Mouse (Mus musculus) layer of hippocampus, adult 8-10 months (tissue): ENCODE data around the gene Hormad2. TPM values are rescaled to one million over a fixed set of nuclear protein-coding genes. Genes with fewer than 3 reads are reported as not detected.

ENCODE experiments used
- DNase-seq, 2 experiments: peaks; one replicate each; pipeline ENCODE4 v3.0.0; 2022; ENCODE audit warnings: low spot score in 2 of 2
- total RNA-seq, 4 experiments: library from RNA; stranded (reverse); gene quantifications; 2 replicates each; pipeline ENCODE4 v1.2.4; 2022

The Hormad2 gene
- total RNA-seq, 4 experiments from 2014 or later: 0.23 to 0.65 TPM; not detected in 2

- no peak for DNase-seq
Measured at GRCm38 (mm10) chr11:4303033-4303432, 137.9 kb downstream of the Hormad2 start.

- no peak for DNase-seq
Measured at GRCm38 (mm10) chr11:4302363-4302913, 138.5 kb downstream of the Hormad2 start.

DNA sequence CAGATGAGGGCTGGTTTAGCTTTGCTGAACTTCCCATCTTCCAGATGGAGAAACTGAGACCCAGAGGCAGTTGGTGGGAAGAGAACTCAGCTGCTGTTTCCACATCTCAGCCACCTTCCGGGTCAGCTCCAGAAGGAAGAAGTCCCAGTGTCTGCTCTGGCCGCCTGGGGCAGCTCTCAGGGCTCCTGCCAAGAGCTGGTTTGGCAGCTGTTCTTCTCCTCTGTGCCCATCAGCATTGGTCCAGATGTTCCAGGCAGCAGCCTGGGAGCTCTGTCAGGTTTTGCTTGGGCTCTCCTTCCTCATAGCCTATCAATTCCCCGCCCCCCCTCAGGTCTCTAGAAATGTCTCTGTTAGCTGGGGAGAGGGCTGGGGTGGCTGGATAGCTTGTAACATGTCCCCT is 140.2 kb downstream of the Hormad2 start:
- DNase-seq: no peak

DNA sequence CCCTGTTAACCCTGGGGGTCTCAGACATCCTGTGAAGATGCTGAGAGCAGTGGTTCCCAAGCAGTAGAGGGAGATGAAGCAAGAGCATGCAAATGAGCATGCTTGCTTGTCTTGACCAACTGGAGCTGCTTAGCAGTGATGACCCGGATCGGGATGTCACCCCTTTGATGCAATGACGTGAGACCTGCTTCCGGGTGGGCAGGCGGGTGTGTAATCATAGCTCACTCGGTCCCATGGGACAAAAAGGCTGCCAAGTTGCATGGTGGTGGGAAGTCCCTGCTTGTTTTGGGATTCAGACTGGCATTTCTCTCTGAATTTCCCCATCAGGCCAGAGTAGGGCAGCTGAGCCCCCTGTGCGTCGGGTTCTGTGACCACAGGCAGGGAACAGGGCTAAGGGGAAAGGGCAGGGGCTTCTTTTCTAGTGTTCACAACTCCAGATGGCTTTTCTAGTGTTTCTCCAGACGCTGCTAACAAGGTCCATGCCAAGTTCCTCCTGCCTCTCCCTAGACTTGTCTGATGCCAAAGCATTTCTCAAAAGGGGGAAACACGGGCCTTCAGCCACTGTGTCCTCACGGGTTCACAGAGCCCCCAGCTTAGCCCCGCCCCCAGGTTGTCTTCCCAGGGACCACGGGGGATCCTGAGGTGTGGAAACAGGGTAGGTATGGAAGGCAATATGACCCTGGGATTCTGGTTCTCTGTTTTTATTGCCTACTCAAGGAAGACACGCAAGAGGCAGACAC is 141.0 kb downstream of the Hormad2 start:
- no peak for DNase-seq

GRCm38 (mm10) chr11:4299191-4299590 is 141.7 kb downstream of the Hormad2 start:
- DNase-seq: no peak

- no peak for DNase-seq
Measured at GRCm38 (mm10) chr11:4298615-4299014, 142.3 kb downstream of the Hormad2 start.

DNA sequence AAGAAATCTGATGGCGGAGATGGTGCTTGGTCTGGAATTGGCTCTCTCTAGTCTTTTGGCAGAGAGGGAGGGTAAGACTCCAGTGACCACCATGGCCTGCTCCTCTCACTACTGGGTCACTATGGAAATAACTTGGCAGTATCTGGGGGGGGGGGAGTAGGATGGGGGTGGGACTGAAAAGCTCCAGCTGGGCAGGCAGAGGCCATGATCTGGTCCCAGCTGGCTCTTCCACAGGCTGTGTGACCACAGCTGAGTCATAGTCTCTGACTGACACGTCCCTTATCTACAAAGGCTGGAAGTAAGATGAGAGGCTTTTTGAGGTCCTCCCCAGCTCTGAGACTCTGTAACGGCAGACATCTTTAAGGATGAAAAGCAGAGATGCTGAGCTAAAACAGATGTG is 143.2 kb downstream of the Hormad2 start:
- DNase-seq: no peak

DNA sequence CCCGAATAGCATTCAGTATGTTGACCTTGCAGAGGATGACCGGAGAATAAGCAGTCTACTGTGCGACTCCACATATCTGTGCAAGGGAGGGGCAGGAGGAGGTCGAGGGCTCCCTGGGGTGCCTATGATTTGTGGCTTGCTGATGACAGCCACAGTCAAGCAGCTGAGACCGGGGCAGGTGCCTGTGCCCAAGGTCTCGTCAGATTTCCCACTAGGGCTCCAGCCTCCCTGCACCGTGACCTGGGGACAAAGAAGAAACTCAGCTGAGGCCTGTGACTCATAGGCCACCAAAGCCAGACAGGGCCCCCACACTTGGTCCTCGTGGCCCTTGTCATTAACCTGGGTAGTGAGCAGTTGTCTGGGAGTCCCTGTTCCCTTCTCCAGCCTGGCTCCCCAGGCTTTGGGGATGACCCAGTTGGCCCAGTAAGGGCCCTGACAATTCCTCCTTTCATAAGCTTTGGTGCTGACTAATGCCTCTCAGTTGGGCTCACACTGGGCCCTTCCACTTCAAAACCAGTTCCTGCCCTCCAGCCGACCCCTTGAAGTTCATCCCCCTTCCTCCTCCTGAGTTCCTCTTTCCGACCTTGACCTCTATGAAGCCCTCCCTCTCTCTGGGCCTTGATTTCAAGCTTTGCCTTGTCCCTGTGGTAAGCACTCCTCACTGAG is 144.2 kb downstream of the Hormad2 start:
- DNase-seq: peak; percentile 33

Other genes starting within 250 kb of the Hormad2 start
- gene Castor1, start 222.9 kb downstream of the Hormad2 start, total RNA-seq: 1 to 10 TPM; 3.1 to 5.8 (median 4.9) TPM
- gene Osm, start 204.7 kb downstream of the Hormad2 start, total RNA-seq: under 1 TPM in 2 of 4 experiments, not detected in 2; 0.65 to 0.93 TPM
- gene Lif, start 183.5 kb downstream of the Hormad2 start, total RNA-seq: 1 to 10 TPM in 3 of 4 experiments, under 1 TPM in 1; 0.71 to 2.8 (median 1.6) TPM
- gene Mtmr3, start 153.8 kb upstream of the Hormad2 start, total RNA-seq: 10 to 100 TPM; 68.7 to 78.6 (median 73.5) TPM
- not detected for gene Gm11032, start 179.0 kb upstream of the Hormad2 start, total RNA-seq
- 10 to 100 TPM; 23.2 to 28.2 (median 24.6) TPM for gene Ascc2, start 196.6 kb upstream of the Hormad2 start, total RNA-seq